Mouse (Mus musculus) heart, postnatal 0 days (tissue): Measurements from ENCODE around the gene Mbd3.

Experiments used
- CTCF ChIP-seq: IDR thresholded peaks from 2 replicates; pipeline ENCODE4 v1.5.1; 2016; ENCODE audit warnings: antibody characterized with exemption, control low read depth, low read depth
- EP300 ChIP-seq: IDR thresholded peaks from 2 replicates; pipeline ENCODE4 v1.6.1; 2016; ENCODE audit warnings: antibody characterized with exemption, low read depth

- TF ChIP-seq CTCF (peak; percentile 43), EP300 (no peak)
Observed at GRCm38 (mm10) chr10:80377716-80378115, 21.6 kb downstream of the Mbd3 start.
